Mouse (Mus musculus) erythroblast, adult 5-6 weeks (primary cell): ENCODE measurements around the gene Arfgef3. TPM values are rescaled to one million over a fixed set of nuclear protein-coding genes. Genes with fewer than 3 reads are reported as not detected.

Experiments used
- ATAC-seq: replicated peaks from 2 replicates; pipeline ENCODE4 v1.8.0; 2016; ENCODE audit warnings: moderate number of reproducible peaks, mild to moderate bottlenecking, moderate TSS enrichment, inconsistent platforms; ENCODE audit not compliant: poor library complexity, low FRiP score, severe bottlenecking
- total RNA-seq, 2 experiments: library from RNA; stranded (forward) in 1 of 2; stranded (reverse) in 1 of 2; fragments of 150-400 nt in 1 of 2; fragments of 200-764, 138-1000 nt in 1 of 2; gene quantifications; 2 replicates each; pipeline versions ENCODE4 v1.2.3 to v1.2.4; 2015 to 2017; ENCODE audit warnings: low replicate concordance in 2 of 2

Arfgef3 gene
- total RNA-seq, 2 experiments from 2014 or later = 0.09 to 0.58 TPM

- no peak for ATAC-seq
Observed at GRCm38 (mm10) chr10:18696461-18696860, 47.3 kb downstream of the Arfgef3 start.

DNA sequence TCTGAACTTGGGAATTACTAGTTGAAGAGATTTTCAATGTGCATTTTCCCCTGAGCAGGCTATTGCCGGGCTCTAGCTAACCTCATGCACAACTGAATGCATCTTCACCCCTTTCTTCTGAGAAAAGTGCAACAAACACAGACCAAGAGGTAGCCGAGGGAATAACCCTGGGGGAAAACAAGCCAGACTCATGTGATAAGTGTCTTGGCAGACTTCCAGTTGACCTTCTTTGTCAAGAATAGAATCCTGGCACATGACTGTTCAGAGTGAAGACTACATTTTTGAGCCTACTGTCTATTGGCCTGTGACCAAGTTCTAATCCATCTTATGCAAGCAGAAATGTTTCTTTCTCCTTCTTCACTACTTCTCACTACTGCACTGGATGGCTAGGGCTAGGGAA is 55.5 kb downstream of the Arfgef3 start:
- no peak for ATAC-seq

GRCm38 (mm10) chr10:18681385-18681954 is 62.3 kb downstream of the Arfgef3 start:
- no peak for ATAC-seq

- ATAC-seq = no peak
Observed at GRCm38 (mm10) chr10:18680661-18681384, 62.9 kb downstream of the Arfgef3 start.

- ATAC-seq = no peak
Observed at GRCm38 (mm10) chr10:18678836-18679235, 64.9 kb downstream of the Arfgef3 start.

DNA sequence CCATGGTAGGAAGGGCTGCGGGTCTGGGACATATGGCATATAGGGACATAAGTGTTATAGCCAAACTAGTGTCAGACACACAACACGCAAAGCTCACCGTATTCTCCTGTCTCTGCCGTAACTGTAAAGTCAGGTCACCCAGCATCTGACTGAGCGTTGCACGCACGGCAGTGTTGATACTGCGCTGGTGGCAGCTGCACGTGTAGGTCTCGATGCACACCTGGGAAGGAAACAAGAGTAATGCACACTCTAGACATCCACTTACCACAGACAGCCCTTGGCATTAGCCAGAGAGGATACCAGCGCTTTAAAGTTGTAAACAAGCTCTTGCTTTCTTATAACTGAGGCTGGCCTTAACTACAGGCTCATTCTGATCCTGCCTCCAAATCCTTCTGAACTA is 79.0 kb downstream of the Arfgef3 start:
- ATAC-seq = no peak

GRCm38 (mm10) chr10:18664016-18664415 is 79.7 kb downstream of the Arfgef3 start:
- ATAC-seq = no peak

DNA sequence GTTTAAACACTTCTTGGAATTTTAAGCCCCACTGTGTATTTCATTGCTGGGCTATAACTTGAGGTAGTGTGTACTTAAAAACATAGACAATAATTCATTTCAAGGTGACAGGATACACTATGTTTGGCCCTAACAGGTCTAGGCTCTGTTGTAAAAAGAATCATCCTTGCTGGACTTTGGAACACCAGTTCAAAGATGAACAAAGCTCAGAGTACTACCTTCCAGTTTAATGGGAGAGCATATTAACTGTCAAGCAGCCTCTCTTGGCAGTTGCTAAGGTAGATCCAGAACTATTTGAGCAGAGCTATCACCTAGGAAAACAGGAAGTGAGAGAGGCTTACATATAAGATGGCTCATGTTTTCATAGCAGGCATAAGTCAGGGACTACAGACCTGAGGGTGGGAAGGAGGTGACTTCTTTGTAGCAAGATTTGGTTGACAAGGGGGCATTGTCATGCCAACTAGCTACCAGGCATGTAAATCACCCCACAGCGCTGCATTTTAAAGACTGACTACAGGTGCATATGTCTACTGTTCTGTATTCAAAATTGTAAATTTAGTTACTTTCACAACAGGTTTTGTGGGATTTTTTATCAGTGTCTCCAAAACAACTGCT is 82.0 kb downstream of the Arfgef3 start:
- ATAC-seq = no peak

DNA sequence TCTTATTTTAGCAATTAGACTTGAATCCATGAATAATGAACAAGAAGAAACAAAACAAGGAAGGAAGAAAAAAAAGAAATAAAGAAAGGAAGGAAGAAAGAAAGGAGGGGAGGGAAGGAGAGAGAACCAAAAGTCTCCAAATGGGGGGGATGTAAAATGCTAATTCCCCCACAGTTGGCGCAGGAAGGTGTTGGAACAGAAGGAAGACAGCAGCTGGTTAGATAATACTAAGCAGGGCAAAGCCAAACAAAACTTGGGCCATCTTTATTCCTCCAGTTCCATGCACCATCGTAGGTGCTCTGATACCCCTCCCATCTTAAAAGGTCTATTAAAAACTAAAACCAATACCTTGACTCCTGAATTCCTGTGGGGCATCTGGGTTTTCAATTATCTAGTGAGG is 82.8 kb downstream of the Arfgef3 start:
- ATAC-seq = no peak

DNA sequence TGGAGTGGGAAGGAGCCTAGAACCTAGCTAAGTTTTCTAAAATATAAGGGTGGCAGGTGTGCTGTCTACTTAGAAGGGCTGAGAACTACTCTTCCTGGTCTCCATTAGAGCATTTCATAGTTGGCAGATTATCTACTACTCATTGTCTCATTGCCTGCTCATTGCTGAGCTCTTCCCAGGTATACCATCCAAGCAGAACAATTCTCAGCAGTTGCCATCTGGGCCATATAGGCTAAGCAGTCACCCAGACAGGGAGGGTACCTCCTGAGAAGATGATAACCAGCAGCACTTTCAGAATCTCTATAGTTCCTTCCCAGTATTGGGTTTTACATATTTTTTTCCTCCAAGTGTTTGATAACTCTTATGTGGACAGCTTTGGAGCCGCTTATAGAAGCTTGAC is 86.2 kb downstream of the Arfgef3 start:
- no peak for ATAC-seq

- no peak for ATAC-seq
Observed at GRCm38 (mm10) chr10:18647069-18647468, 96.7 kb downstream of the Arfgef3 start.

DNA sequence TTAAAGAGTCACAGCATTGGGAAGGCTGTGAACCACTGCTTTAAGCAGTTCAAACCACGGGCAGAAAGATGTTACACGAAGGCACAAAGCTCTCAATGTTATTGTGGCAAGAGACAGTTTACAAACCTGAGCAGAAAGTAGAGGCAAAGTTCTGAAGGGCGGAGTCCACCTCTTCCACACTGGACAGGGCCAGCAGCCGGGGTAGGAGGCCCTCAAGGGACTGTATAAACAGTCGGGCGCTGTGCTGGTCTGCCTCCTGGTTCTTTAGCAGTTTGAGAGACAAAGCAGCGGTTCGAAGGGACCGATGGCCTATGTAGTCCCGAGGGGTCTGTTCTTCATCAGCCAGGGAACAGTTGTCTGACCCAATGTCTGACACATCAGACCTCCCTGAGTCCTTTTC is 97.7 kb downstream of the Arfgef3 start:
- no peak for ATAC-seq

GRCm38 (mm10) chr10:18644346-18644745 is 99.4 kb downstream of the Arfgef3 start:
- no peak for ATAC-seq

DNA sequence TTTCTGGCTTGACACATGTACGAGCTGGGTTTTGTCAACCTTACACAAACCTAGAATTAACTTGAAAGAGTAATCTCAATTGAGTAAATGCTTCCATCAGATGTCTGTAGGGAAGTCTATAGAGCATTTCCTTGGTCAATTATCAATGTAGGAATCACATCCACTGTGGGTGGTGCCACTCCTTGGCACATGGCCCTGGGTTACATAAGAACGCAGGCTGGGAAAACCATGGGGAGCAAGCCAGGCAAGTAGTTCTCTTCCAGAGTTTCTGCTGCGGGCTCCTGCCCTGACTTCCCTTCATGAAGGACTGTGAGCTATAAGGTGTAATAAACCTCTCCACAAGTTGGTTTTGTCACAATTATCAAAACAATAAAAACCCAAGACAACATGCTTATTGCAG is 100.2 kb downstream of the Arfgef3 start:
- no peak for ATAC-seq

DNA sequence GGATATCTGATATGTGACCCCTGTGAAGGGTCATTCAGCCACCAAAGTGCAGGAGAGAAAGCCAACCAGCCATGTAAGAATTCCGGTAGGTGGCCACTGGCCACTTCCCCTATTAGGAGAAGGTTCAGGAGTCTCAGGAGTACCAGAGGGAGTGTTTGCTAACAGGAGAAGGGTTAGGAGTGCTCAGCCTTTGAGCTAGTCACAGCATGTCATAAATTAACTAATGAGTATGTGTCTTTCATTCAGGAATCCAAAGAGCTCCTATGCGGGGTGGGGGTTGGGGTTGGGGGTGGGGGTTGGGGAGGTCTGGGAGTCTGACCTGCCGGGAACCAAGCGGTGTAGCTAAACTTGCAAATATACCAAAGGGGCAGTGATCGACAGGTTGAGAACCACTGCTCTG is 100.9 kb downstream of the Arfgef3 start:
- no peak for ATAC-seq

DNA sequence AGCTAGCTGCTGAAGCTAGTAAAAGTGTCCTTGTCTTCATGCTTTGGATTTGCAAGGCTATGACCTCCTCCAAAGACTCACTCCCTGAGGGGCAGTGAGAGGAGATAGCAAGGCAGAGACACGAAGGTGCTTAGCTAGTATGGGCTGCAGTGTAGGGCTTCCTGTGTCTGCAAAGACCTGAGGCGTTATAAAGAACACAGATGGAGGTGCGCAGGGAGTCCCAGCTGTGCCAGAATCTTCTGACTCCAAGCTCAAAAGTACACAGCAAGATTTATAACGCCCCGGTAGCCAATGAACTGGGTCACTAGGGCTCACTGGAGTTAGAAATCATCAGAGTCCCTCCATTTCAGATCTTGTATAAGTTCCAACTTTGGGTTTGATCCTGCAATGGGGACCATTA is 103.2 kb downstream of the Arfgef3 start:
- no peak for ATAC-seq

GRCm38 (mm10) chr10:18635450-18635849 is 108.3 kb downstream of the Arfgef3 start:
- no peak for ATAC-seq

DNA sequence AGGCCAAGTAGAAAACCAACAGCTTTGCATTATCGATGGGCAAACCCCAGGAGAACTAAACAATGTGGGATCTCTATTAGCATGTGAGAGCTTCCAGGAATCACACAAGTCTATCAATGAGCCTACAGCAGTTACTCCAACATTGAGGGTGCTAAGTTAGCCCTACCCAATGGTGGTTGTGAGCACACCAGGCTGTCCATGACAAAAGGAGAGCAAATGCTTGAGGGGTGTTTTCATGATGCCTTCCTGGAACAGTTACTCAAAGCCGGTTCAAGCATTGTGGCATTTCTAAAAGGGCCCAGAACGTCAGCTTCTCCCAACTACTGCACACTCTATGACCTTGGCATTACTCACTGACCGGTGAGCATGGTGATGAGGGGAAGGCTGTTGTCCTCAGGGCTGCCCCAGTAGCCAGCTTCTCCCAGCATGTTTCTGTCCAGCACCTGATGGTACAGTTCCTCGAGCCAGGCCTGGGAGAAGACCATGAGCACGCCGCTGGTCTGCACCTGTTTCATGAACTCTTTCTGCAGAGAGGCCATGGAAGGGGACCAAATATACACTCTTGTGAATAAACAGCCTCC is 109.3 kb downstream of the Arfgef3 start:
- ATAC-seq = no peak

DNA sequence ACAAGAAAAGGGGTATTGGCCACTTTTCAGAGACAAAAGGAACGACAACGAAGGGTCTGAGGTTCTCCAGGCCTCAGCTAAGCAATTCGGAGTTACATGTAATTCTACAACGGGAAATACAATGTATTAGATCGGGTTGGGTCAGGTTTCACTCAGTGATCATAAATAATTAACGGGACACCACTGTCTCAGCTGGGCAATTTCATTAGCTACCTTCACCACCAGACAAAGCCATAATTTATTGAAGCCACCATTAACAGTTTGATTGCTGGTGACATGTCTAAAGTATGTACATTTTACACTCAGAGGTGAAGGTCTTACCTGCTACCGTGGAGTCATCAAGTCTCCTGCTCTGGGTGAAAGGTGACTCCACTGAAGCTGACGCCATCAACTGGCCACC is 113.3 kb downstream of the Arfgef3 start:
- no peak for ATAC-seq

DNA sequence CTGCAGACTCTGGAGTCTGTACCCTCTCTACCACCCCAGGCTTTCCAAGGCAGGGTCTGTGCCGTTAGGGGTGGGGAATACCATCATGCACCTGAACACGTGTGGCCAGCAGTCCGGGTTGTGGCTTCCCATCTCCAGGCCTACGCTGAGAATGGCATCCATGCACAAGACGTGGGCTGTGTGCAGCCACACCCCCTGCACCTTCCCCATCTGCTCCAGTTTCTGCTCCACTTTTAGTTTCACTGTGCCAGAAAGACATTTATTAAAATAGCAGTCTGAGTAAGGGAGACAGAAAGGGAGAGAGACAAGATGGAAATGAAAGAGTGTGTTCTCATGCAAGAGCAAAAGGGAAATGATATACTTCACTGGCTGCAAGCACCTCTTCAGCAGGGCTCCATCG is 116.2 kb downstream of the Arfgef3 start:
- ATAC-seq = no peak

DNA sequence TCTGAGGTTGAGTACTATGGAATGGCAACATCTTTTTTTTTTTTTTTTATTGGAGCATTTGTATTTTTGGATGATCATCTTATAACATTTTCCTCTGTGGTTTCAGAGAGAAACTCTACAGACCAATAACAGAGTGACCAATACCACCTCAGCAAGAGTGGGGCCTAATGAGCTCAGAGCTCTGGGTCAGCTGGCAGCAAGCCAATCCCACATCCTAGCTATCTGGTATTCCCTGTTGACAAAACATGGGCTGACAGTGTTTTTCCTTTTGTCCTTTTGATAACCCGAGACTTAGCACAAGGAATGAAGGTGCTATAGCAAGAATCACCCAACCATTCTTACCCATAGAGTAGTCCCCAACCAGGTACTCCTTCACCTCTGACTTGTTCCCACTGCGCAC is 131.0 kb downstream of the Arfgef3 start:
- no peak for ATAC-seq
